Mouse (Mus musculus) frontal cortex, postnatal 36 days (tissue): ENCODE results near the gene Tmem132b.
"Not testable (repeated sequence)": the region's sequence is repeated elsewhere in the genome, so short reads cannot be mapped to it uniquely, and the experiment has no call there.

ENCODE experiments used
- DNase-seq, 2 experiments: peaks; one replicate each; pipeline ENCODE4 v3.0.0; 2022; ENCODE audit warnings: low spot score in 2 of 2

Gene Tmem132b

GRCm38 (mm10) chr5:125531634-125532033 lies at the start of gene Tmem132b:
Tmem132b (plus strand) TSS chr5:125531774.
- peak; percentile 66 to 67 for DNase-seq

- no peak for DNase-seq
These were observed 49.1 kb upstream of the Tmem132b start for GRCm38 (mm10) chr5:125482474-125482873.

GRCm38 (mm10) chr5:125483712-125484611 lies 47.6 kb upstream of the Tmem132b start:
- no peak for DNase-seq

DNA sequence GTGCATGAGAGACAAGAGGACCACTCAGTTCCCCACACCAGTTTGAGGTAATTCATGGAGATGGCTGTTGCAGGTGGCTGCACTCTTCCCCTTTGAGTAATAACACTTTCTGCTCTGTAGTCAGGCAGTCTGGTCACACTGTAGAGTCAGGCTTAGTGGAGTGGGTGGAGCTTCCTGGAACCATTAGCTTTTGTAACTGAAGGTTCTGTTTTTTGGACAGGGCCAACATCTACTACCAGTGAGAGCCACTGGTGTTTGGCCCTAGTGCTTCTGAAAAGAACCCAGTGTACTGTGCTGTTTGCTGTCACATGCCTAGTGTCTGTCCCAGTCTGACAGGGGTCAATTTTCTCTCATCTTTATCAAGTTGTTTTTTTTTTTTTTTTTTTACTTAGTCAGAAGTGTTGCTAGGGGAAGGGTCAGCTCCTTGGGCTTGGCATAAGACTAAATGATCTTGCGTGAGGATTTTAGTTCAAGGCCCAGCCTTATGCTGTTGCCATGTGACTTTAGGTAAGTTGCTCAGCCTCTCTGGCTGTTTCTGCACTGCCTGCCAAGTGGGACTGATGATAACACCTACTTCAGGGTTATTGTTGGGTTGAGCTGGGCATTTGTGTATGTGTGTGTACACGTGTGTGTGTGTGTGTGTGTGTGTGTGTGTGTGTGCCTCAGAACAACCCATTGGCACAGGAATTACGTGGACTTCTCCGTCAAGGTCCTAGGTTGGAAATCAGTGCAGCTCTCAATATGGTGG lies 46.4 kb upstream of the Tmem132b start:
- no peak for DNase-seq

DNA sequence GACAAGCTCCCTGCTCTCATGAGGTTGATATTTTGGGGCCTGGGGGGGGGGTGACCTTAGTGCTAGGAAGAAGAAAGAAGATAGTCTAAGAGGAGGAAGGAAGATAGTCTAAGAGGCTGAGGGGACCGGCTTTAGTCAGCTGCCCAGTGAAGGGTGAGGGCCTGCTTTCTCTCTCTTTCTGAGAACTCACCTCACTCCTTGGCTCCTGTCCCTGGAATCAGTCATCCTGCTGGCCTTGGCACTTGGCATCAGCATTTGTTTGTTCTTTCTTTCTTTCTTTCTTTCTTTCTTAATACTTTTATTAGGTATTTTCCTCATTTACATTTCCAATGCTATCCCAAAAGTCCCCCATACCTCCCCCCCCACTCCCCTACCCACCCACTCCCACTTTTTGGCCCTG lies 45.5 kb upstream of the Tmem132b start:
- DNase-seq, result no peak

GRCm38 (mm10) chr5:125487375-125488115 lies 44.0 kb upstream of the Tmem132b start:
- DNase-seq, result no peak

GRCm38 (mm10) chr5:125488116-125488455 lies 43.5 kb upstream of the Tmem132b start:
- DNase-seq, result no peak

DNA sequence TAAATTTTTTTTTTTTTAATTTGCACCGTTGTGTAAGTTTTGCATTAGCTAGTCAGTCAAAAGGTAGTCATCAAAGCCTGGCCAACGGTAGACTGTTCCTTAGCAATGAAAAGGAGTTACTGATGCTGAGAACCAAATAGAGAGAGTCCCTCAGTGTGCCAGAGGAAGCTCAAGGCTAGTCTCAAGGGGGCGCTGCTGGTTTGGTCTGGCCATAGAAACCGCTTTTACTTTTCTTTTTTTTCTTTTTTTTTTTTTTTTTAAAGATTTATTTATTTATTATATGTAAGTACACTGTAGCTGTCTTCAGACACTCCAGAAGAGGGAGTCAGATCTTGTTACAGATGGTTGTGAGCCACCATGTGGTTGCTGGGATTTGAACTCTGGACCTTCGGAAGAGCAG lies 42.6 kb upstream of the Tmem132b start:
- DNase-seq, result not testable (repeated sequence)

DNA sequence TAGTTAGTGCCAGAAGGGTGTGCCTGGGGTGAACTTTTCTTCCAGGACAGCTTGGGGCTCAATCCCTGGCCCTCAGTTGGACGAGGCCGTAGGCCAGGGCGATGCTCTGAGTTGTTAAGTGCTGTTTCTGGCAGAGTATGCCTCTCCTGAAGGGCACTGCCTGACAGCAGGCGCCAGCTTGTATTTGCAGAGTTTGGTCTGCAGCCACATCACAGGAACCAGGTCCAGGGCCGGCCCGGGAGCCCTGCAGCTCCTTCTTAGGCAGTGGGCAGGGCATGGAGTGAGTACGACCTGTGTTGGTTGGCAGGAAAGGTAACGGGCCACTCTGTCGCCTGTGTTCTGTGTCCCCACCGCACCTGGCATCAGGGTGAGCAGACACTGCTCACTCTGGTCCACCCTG lies 40.5 kb upstream of the Tmem132b start:
- no peak for DNase-seq

GRCm38 (mm10) chr5:125492379-125493092 lies 39.0 kb upstream of the Tmem132b start:
- DNase-seq, result no peak

GRCm38 (mm10) chr5:125493093-125493423 lies 38.5 kb upstream of the Tmem132b start:
- DNase-seq, result no peak

GRCm38 (mm10) chr5:125495655-125496054 lies 35.9 kb upstream of the Tmem132b start:
- DNase-seq, result no peak

DNA sequence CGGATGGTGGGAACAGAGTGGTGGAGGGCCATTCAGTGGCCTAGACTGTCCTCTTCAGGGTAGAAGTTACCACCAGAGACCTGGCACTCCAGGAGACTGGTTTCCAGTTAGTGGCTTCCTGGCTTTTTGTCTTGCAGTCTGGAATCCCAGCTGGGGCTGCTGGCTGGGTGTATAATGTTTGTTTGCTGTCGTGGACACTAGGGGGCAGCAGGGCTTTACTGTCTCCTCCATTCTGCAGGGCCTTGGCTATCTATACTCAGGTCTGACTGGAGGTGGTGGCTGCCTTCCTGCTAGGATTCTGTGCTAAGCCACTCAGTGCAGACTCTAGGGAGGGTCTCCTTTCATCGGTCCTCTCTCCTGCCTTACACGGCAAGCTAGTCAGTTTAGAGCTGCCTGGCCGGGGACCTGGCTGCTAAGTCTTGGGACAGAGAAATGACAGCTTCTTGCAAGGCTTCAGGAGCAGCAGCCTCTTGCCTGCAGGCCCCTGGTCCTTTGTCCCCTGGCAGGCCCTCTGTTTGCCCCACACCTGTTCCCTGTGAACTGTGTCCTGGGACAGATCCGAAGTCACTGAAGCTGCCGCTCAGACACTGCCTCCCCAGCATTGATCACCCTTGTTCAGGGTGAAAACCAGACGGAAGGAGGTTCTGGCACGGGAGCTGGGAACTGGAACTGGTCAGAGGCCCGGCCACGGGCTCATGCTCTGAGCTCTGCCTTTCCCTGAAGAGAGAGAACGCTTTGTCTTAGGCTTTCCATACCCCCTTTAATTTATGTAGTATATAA lies 33.6 kb upstream of the Tmem132b start:
- peak; percentile 80 to 87 for DNase-seq

- DNase-seq, result no peak
These were observed 30.1 kb upstream of the Tmem132b start for GRCm38 (mm10) chr5:125501505-125501904.

DNA sequence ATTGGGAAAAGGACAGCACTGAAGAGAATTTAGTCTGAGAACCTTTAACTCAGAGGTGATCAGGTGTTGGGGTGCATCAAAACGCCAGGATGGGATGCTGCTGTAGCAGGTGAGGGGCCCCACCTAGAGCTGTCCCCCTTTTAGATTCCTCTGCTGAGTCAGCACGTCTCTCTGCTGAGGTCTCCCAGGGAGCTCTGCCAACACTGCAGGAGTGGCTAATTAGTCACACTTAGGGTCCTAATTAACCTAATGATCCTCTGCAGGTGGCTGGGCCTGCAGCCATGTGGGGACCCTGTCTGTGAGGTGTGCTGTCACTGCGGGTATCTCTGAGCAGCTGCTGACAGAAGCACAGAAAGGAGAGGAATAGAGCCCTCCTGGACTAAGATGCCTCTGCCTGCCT lies 29.4 kb upstream of the Tmem132b start:
- DNase-seq, result no peak

- DNase-seq, result no peak
These were observed 27.9 kb upstream of the Tmem132b start for GRCm38 (mm10) chr5:125503628-125504027.

DNA sequence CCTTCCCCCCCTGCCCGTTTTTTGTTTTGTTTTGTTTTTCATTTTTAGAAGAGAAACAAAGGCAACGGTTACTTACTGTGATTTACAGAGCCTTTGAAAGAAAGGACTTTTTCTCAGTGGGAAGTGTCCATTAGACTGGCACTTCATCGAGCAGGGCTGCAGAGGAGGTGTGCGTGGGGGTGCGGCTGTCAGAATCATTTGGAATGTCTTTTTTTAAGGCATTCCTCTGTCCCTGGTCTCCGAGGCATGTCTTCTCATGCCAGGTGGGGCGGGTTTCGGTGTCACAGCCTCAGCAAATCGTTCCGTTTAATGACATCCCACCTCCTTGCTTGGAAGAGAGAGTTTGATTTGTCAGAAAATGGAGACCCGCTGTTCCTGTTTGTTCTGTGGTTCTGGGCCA lies 26.9 kb upstream of the Tmem132b start:
- no peak for DNase-seq

DNA sequence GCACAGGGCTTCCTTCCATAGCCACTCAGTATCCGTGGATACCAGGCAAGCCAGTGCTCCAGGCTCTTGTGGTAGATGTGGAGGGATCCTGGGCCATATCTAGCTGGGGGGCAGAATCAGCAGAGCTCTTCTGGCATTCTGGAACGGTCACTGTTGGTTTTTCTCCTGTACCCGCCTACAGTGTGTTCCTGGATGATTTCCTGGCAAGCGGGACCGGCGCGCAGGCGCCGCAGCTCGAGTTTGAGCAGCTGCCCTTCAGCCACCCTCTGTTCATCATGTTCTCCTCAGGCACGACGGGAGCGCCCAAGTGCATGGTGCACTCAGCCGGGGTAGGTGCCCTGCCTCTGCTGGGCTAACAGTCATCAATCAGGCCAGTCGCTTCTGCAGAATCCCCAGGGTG lies 25.6 kb upstream of the Tmem132b start:
- DNase-seq, result no peak

GRCm38 (mm10) chr5:125507582-125507981 lies 24.0 kb upstream of the Tmem132b start:
- no peak for DNase-seq

- DNase-seq, result no peak
These were observed 23.6 kb upstream of the Tmem132b start for GRCm38 (mm10) chr5:125508006-125508405.

DNA sequence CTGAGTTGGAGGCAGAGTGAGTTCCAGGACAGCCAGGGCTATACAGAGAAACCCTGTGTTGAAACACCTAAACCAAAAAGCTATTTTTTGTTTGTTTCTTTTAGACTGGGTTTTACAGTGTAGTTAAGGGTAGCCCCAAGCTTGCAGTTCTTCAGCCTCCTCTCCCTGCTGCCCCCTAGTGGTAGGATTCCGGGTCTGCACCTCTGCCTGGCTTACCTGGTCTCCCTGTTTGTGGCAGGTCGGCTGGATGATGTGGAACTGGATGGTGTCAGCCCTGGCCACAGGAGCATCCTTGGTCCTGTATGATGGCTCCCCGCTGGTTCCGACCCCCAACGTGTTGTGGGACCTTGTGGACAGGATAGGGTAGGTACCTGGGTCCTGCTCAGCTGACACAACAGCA lies 22.0 kb upstream of the Tmem132b start:
- no peak for DNase-seq
